Mouse (Mus musculus) fibroblast of lung, adult 2 months (primary cell): ENCODE measurements around the gene Adarb2.

Experiments used
- DNase-seq: peaks from one replicate; pipeline ENCODE4 v3.0.0-alpha.2; 2011; ENCODE audit warnings: low read depth

Adarb2 gene

GRCm38 (mm10) chr13:8369868-8370387, 167.3 kb downstream of the Adarb2 start:
- no peak for DNase-seq

DNA sequence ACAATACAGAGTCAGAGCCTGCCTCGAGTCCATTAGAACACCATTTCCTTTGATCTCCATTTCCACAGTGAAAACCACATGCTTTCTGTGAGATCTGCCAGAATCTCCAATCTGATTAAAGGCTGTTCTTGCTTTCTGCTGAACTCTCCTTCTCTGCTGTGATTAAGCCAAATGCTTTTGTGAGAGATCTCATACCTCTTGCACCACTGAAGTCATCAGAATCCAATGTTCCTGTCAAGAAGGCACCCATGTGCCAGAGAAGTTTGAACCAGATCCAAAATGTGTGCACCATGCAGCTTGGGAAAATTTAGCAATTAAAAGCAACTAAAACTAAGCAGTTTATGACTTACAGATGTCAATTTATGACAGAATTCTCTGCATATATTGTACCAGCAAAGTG, 185.9 kb downstream of the Adarb2 start:
- no peak for DNase-seq

DNA sequence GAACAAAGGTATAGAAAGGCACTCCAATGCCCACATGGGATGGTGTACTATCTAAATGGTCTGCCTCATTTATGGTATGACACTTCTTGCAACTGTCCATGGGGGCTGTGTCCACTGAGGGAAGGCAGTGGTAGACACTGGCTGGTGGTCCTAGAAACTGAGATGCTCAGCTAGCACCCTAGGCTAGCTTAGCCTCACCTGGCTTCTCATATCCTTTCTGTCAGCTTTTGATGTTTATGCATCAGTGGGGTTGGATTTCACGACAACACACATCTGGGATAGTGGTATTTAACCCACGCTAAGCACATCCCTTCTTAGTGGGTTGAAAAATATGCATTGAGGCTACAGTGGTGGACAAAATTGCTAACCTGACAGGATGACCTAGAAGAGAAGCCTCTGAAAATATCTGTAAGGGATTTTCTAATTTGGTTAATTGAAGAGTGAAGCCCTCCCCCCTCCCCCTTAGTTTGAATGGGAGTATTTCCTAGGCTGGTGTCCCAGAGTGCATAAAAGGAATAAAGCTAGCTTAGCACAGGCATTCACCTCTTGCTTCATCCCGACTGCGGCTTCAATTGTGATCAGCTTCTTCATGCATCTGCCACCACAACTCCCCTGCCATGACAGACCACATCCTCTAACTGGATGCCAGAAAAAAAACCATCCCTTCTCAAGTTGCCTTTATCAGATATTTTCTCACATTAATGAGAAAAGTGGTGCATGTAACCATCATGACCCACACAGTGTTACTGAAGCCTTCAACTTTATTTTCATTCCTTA, 197.8 kb downstream of the Adarb2 start:
- DNase-seq, result no peak

GRCm38 (mm10) chr13:8402324-8402873, 199.7 kb downstream of the Adarb2 start:
- DNase-seq, result no peak

DNA sequence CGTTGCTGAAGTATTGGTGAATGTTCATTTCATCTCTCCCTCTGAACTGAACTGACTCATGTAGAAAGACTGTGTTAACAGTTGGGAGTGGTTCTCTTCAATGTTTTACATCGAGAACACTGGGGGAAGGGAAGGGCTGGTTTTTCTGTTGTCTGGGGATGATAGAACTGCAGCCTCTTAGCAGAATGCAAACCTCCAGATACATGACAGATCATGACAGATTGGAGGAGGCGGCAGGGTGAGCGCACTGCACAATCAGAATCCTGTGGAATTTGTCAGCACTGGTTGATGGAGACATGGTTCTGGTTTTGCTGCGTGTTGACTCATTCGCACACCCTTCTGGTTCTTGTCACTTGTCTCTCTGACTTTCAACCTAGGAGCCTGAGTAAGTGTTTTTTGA, 203.4 kb downstream of the Adarb2 start:
- no peak for DNase-seq

- no peak for DNase-seq
Measured at GRCm38 (mm10) chr13:8410353-8411318, 208.0 kb downstream of the Adarb2 start.

- DNase-seq, result no peak
Measured at GRCm38 (mm10) chr13:8424019-8424719, 221.5 kb downstream of the Adarb2 start.

DNA sequence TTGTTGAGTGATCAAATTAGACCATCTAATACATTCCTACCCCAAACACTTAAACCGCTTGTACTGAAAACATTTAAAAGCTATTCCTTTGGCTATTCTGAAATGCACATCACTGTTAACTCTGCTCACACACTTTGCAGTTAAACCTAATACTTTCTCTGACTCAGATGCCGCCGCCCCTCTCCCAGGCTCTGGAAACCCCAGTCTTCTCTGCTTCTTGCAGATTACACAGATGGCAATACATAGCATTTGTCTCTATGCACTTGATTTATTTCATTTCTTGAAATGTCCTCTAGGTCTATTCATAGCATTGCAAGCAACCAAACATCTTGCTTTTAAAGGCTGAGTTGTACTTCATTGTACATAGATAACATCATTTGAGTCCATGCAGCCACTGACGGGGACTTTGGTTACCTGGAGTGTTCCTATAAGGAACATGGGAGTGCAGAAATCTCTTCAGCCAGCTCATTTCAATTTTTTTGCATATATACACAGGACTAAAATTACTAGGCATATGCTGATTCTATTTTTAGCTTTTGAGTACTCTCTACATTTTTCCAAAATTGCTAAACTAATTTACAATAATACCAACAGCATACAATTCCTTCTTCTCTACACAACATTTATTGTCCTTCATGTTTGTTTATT, 236.6 kb downstream of the Adarb2 start:
- DNase-seq, result no peak

DNA sequence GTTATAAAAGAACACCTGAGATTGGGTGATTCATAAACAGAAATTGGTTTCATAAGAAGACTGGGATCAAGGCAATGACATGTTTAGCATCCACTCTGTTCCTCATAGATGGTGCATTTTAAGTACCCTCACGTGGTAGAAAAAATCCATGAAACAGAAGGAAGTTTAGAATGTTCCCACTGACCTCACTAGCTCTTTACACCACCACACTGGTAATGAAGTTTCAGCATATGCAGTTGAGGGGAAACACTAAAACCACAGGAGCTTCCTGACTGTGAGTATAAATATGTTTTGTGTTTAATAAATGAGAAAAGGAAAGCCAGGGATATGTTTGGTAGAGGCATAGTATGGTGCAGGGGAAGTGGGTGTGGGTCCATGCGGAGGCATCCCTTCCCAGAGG, 242.7 kb downstream of the Adarb2 start:
- DNase-seq, result no peak

DNA sequence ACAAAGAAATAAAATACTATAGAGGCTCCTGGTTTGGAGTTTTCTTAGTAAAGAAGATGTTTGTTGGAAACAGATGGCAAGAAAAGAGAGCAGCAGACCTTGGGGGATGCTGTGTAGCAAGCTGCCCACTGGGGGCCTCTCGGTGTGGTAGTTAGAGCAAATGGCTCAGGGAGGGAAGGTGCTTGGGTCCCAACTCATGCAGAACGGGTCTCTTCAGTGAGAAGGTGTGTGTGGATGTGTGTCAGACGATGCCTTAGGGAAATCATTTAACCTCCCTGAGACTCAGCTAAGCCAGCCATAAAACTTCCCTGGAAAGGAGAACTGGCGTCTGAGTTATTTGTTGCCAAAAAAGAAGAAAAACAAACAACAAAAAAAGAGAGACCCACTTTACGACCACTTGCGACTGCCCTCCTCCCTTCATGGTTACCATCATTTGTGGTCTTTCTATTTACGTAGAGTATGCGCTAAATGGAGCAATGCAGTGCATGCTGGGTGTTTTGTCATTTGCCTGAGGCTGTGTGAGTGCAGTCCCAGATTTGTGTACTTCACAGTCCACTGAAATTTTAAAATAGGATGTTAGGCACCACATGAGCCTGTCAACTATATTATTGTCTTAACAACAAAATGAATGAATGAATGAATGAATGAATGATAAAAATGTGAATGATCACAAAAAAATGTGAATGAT, 245.7 kb downstream of the Adarb2 start:
- no peak for DNase-seq

DNA sequence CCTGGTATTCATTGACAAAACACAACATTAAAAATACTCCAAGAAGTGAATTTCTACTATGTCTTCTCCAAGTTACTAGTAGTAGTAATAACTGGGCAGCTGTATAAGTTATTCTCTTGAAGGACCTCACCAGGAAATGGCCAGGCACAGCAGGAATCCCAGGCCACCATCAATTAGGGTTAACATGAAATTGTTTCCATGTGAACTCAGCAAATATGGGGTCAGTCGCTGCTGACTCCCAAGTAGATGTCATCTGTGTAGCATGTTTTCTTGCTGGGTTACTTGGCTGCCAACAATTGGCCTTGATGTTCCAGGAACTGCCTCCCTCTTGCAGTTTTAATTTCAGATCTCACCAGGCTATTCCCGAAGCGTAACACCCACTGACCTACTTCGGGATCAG, 248.9 kb downstream of the Adarb2 start:
- DNase-seq, result no peak

DNA sequence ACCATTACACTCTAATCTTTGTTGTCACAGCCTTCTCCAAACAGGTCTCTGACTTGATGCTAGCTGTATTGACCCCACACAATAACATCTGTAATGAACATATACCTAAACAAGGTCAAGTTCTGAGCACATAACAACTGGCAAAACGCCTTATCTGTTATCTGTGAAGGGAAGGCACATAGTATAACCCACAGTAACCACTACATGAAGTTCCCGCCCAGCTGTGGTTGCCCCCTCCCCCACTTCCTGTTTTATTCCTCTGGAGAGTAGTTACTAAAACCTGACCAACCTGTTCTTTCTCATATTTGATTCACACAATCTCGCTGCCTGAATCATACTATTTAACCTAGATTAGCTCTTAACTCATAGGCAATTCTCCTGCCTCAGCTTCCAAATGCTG, 254.2 kb downstream of the Adarb2 start:
- DNase-seq, result no peak

GRCm38 (mm10) chr13:8457831-8458230, 255.2 kb downstream of the Adarb2 start:
- DNase-seq, result no peak

DNA sequence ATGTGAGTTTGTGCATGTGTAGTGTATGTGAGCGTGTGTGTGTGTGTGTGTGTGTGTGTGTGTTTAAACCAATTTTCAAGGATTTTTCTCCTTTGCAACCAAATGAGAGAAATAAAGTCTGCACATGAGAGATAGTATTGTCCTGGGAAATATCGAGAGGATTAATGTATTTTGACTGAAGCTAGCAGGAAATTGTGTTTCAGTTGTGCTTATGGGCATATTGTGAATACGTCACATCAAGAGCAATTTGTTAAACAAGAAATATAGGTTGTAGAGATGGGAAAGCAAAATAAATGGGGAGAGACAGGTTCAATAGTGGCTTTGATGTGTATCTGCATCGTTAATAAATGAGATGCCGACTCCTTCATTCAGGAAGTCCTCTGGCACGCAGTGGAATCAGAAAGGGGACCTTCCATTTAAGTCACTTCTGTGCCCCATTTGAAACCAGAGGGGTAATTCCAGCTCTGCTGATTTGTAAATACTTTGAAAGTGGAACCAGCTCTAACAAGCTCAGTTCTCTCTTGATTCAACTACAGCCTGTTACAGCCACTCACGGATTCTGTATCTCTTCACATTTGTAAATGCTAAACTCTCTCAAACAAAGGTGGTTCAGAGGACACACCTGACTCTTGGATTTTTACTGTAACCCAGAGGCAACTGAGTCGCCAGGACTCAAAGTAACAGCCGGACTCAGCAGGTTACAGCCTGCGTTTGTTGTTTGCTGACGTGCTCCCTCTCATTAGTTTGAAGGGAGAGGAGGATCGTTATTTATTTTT, 265.1 kb downstream of the Adarb2 start:
- no peak for DNase-seq

DNA sequence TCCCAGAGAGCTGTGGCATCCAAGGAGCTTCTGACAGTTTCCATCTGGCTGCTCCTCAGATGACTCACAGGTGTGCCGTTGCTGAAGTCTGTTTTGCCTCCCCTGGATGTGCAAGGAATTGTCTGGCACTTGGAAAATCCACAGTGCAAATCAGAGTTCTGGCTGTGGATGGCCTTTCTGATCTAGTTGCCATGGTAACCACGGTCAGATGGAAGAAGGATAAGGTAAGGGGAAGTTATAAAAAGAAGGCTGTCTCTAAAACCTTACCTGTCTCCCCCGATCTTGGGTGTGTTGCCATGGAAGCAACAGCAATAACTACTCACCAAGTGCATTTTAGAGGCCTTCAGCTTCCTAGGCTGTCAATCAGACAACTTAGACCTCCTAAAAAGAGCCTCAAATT, 273.6 kb downstream of the Adarb2 start:
- no peak for DNase-seq

DNA sequence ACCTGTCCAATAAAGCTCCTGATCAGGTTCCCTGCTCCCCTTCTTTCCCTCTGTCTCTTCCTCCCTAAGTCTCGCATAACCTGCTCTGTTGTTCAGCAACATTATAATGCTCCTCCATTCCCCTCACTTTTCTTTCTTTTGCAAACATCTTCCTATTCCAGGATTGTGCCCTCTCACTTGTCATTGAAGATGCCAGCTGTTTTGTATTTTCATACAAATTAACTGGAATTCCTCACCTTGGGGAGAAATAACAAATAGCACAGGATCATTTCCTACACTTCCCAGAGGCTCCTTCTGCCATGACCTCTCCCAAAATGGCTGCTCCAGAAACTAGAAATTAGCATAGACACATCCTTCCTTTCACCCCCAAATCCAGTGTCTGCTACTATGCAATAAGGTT, 276.1 kb downstream of the Adarb2 start:
- DNase-seq, result no peak

- DNase-seq, result no peak
Measured at GRCm38 (mm10) chr13:8479970-8480369, 277.3 kb downstream of the Adarb2 start.

DNA sequence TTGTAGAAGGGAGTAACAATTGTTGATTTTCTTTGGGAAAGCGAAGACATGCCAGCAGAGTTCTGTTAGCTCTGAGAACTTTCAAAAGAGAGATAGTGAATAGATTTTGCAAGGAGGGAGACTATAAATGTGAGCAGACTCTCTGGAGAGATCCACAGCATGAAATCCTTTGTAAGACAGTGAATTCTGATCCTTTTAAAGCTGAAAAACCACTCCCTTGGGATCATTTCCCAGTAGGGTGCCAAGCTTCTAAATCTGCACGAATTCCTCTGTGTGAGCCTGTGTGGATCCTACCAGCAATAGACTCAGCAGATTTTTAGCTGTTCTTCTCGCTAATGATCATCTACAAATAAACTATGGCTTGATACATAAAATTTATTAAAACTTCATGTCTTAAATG, 278.7 kb downstream of the Adarb2 start:
- no peak for DNase-seq

DNA sequence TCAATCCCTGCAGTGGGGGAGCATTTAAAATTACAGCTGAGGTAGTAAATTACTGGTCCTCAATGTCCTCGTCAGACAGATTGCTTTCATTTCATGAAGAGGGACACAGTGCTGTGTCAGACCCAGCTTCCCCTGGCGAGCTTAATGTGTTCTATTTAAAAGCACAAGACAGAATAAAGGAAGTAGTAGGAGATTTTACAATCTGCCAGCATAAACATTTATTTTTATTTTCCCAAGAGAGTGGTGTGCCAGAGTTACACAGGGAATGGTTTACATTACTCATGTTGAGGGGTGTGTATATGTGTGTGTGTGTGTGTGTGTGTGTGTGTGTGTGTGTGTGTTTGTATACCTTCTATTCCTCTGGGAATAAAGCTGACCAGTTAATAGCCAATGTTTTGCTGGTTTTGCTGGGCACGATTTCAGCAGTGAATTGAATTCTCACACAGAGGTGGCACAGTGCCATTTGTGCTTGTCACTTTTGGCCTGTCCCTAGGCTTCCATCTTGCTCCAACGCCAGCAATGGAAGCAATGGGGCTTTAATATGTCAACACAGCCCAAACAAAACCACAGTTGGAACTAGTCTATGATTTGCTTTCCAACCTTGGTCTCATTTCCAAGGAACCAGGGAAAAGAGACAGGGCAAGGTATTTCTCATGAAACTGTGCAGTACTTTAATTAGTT, 282.1 kb downstream of the Adarb2 start:
- no peak for DNase-seq
